Mouse (Mus musculus) CH12.LX (cell line): ENCODE data around the gene Ell. TPM values are rescaled to one million over a fixed set of nuclear protein-coding genes. Genes with fewer than 3 reads are reported as not detected.

Source experiments
- DNase-seq: peaks from one replicate; pipeline ENCODE4 v3.0.0-alpha.2; 2013; ENCODE audit errors: extremely low read depth
- H3K27ac ChIP-seq: 2 replicates; pipeline ENCODE4 v1.5.1; 2012; ENCODE audit warnings: low read depth, mild to moderate bottlenecking, control low read depth, moderate library complexity; ENCODE audit not compliant: insufficient read depth
- H3K27me3 ChIP-seq: replicated peaks from 2 replicates; pipeline ENCODE3; 2012; ENCODE audit warnings: inconsistent platforms
- H3K36me3 ChIP-seq, 2 experiments: replicated peaks in 1 of 2; 2 replicates each; pipeline versions ENCODE3 to v1.6.1; 2012; ENCODE audit warnings: inconsistent platforms in 1 of 2, low read length in 1 of 2, mild to moderate bottlenecking in 1 of 2, mixed read lengths in 1 of 2, moderate library complexity in 1 of 2; ENCODE audit not compliant: control insufficient read depth in 1 of 2, insufficient read depth in 1 of 2
- H3K4me1 ChIP-seq, 2 experiments: 2 replicates each; pipeline ENCODE4 v1.6.1; 2012; ENCODE audit warnings: inconsistent platforms in 1 of 2, moderate library complexity in 1 of 2; ENCODE audit not compliant: insufficient read depth in 2 of 2, control insufficient read depth in 1 of 2
- H3K4me2 ChIP-seq: 2 replicates; pipeline ENCODE4 v1.6.1; 2012; ENCODE audit warnings: low read depth, mild to moderate bottlenecking, control low read depth; ENCODE audit not compliant: poor library complexity, insufficient read depth, severe bottlenecking
- H3K4me3 ChIP-seq, 3 experiments: fragments of 150-350 bp in 1 of 3; sonication (generic) in 1 of 3; replicated peaks in 1 of 3; 2 replicates each; pipeline versions ENCODE3 to v1.5.1; 2011 to 2012; ENCODE audit warnings: low read depth in 2 of 3, low read length in 2 of 3, mild to moderate bottlenecking in 2 of 3, moderate library complexity in 2 of 3, control low read depth in 1 of 3, improper control_type of control experiment in 1 of 3, inconsistent platforms in 1 of 3, mixed read lengths in 1 of 3; ENCODE audit not compliant: poor library complexity in 1 of 3
- H3K79me2 ChIP-seq: replicated peaks from 2 replicates; pipeline ENCODE4 v1.6.1; 2012; ENCODE audit warnings: mild to moderate bottlenecking, moderate library complexity; ENCODE audit not compliant: control insufficient read depth, poor library complexity, insufficient read depth, severe bottlenecking; ENCODE audit errors: extremely low read depth
- H3K9ac ChIP-seq: 2 replicates; pipeline ENCODE4 v1.6.1; 2012; ENCODE audit warnings: low read depth, mild to moderate bottlenecking, control low read depth, moderate library complexity; ENCODE audit not compliant: insufficient read depth
- H3K9me3 ChIP-seq: replicated peaks from 2 replicates; pipeline ENCODE3; 2012; ENCODE audit warnings: low read length, inconsistent platforms, mixed read lengths
- BHLHE40 ChIP-seq: IDR thresholded peaks from 2 replicates; pipeline ENCODE4 v1.6.1; 2011; ENCODE audit warnings: mild to moderate bottlenecking, low read depth, low read length, improper control_type of control experiment
- CHD1 ChIP-seq: IDR thresholded peaks from 2 replicates; pipeline ENCODE4 v1.6.1; 2012; ENCODE audit warnings: low read depth, low read length, improper control_type of control experiment, inconsistent platforms
- CHD2 ChIP-seq: IDR thresholded peaks from 2 replicates; pipeline ENCODE4 v1.6.1; 2011; ENCODE audit warnings: low read length, improper control_type of control experiment
- CTCF ChIP-seq, 2 experiments: IDR thresholded peaks in 1 of 2; conservative IDR thresholded peaks in 1 of 2; 2 replicates each; pipeline ENCODE4 v1.5.1; 2011 to 2012; ENCODE audit warnings: low read depth in 2 of 2, low read length in 2 of 2, improper control_type of control experiment in 1 of 2, inconsistent platforms in 1 of 2, mild to moderate bottlenecking in 1 of 2, moderate library complexity in 1 of 2
- E2F4 ChIP-seq: IDR thresholded peaks from 2 replicates; pipeline ENCODE4 v1.6.1; 2011; ENCODE audit warnings: low read depth, low read length, improper control_type of control experiment; ENCODE audit not compliant: insufficient replicate concordance
- ELF1 ChIP-seq: IDR thresholded peaks from 2 replicates; pipeline ENCODE4 v1.6.1; 2014; ENCODE audit warnings: low read depth, mild to moderate bottlenecking, inconsistent platforms, low read length, improper control_type of control experiment
- EP300 ChIP-seq: IDR thresholded peaks from 2 replicates; pipeline ENCODE4 v1.6.1; 2011; ENCODE audit warnings: low read length, improper control_type of control experiment
- ETS1 ChIP-seq: conservative IDR thresholded peaks from 2 replicates; pipeline ENCODE4 v1.6.1; 2012; ENCODE audit warnings: low read depth, mild to moderate bottlenecking, inconsistent platforms, low read length, improper control_type of control experiment, moderate library complexity
- GABPA ChIP-seq: IDR thresholded peaks from 2 replicates; pipeline ENCODE4 v1.6.1; 2012; ENCODE audit warnings: low read depth, low read length, improper control_type of control experiment, inconsistent platforms; ENCODE audit not compliant: insufficient replicate concordance
- HCFC1 ChIP-seq: IDR thresholded peaks from 2 replicates; pipeline ENCODE4 v1.6.1; 2012; ENCODE audit warnings: low read depth, mild to moderate bottlenecking, inconsistent platforms, low read length, improper control_type of control experiment
- IRF4 ChIP-seq: IDR thresholded peaks from 2 replicates; pipeline ENCODE4 v1.6.1; 2014; ENCODE audit warnings: low read depth, mild to moderate bottlenecking, inconsistent platforms, low read length, improper control_type of control experiment
- JUND ChIP-seq: conservative IDR thresholded peaks from 2 replicates; pipeline ENCODE4 v1.6.1; 2011; ENCODE audit warnings: low read depth, low read length, improper control_type of control experiment
- KAT2A ChIP-seq: IDR thresholded peaks from 2 replicates; pipeline ENCODE4 v1.6.1; 2012; ENCODE audit warnings: low read length, improper control_type of control experiment, inconsistent platforms; ENCODE audit not compliant: insufficient replicate concordance
- MAFK ChIP-seq: IDR thresholded peaks from 2 replicates; pipeline ENCODE4 v1.6.1; 2011; ENCODE audit warnings: low read length, improper control_type of control experiment; ENCODE audit not compliant: insufficient replicate concordance
- MAX ChIP-seq: IDR thresholded peaks from 2 replicates; pipeline ENCODE4 v1.6.1; 2011; ENCODE audit warnings: low read length, improper control_type of control experiment
- MAZ ChIP-seq: IDR thresholded peaks from 2 replicates; pipeline ENCODE4 v1.6.1; 2012; ENCODE audit warnings: low read depth, mild to moderate bottlenecking, inconsistent platforms, low read length, improper control_type of control experiment, moderate library complexity
- MXI1 ChIP-seq: IDR thresholded peaks from 2 replicates; pipeline ENCODE4 v1.6.1; 2011; ENCODE audit warnings: mild to moderate bottlenecking, low read depth, low read length, improper control_type of control experiment
- MYC ChIP-seq: IDR thresholded peaks from 2 replicates; pipeline ENCODE4 v1.6.1; 2011; ENCODE audit warnings: low read depth, mild to moderate bottlenecking, improper control_type of control experiment, low read length
- NELFE ChIP-seq: IDR thresholded peaks from 2 replicates; pipeline ENCODE4 v1.6.1; 2011; ENCODE audit warnings: low read depth, low read length, improper control_type of control experiment
- NRF1 ChIP-seq: IDR thresholded peaks from 2 replicates; pipeline ENCODE4 v1.6.1; 2014; ENCODE audit warnings: low read depth, mild to moderate bottlenecking, inconsistent platforms, low read length, improper control_type of control experiment, moderate library complexity
- PAX5 ChIP-seq: IDR thresholded peaks from 2 replicates; pipeline ENCODE4 v1.6.1; 2012; ENCODE audit warnings: low read length, inconsistent platforms, mixed read lengths
- POLR2A ChIP-seq: IDR thresholded peaks from 2 replicates; pipeline ENCODE4 v1.6.1; 2011; ENCODE audit warnings: low read depth, mild to moderate bottlenecking, improper control_type of control experiment, low read length
- RAD21 ChIP-seq: IDR thresholded peaks from 2 replicates; pipeline ENCODE4 v1.6.1; 2011; ENCODE audit warnings: low read depth, mild to moderate bottlenecking, low read length, improper control_type of control experiment, moderate library complexity
- RCOR1 ChIP-seq: conservative IDR thresholded peaks from 2 replicates; pipeline ENCODE4 v1.6.1; 2012; ENCODE audit warnings: low read depth, mild to moderate bottlenecking, inconsistent platforms, low read length, improper control_type of control experiment
- SIN3A ChIP-seq: IDR thresholded peaks from 2 replicates; pipeline ENCODE4 v1.6.1; 2012; ENCODE audit warnings: low read length, improper control_type of control experiment, inconsistent platforms
- SMC3 ChIP-seq: IDR thresholded peaks from 2 replicates; pipeline ENCODE4 v1.6.1; 2011; ENCODE audit warnings: low read depth, low read length, improper control_type of control experiment
- TBP ChIP-seq: conservative IDR thresholded peaks from 2 replicates; pipeline ENCODE4 v1.6.1; 2011; ENCODE audit warnings: low read depth, low read length, improper control_type of control experiment
- TCF12 ChIP-seq: IDR thresholded peaks from 2 replicates; pipeline ENCODE4 v1.6.1; 2014; ENCODE audit warnings: low read depth, mild to moderate bottlenecking, inconsistent platforms, low read length, improper control_type of control experiment
- UBTF ChIP-seq: IDR thresholded peaks from 2 replicates; pipeline ENCODE4 v1.6.1; 2012; ENCODE audit warnings: low read depth, mild to moderate bottlenecking, inconsistent platforms, low read length, improper control_type of control experiment, moderate library complexity
- USF1 ChIP-seq: IDR thresholded peaks from 2 replicates; pipeline ENCODE4 v1.6.1; 2014; ENCODE audit warnings: low read depth, mild to moderate bottlenecking, inconsistent platforms, low read length, improper control_type of control experiment
- USF2 ChIP-seq: conservative IDR thresholded peaks from 2 replicates; pipeline ENCODE4 v1.6.1; 2011; ENCODE audit warnings: low read depth, low read length, improper control_type of control experiment
- ZC3H11A ChIP-seq: IDR thresholded peaks from 2 replicates; pipeline ENCODE4 v1.6.1; 2012; ENCODE audit warnings: low read depth, mild to moderate bottlenecking, inconsistent platforms, low read length, improper control_type of control experiment
- ZKSCAN1 ChIP-seq: IDR thresholded peaks from 2 replicates; pipeline ENCODE4 v1.6.1; 2012; ENCODE audit warnings: low read depth, inconsistent platforms, low read length, improper control_type of control experiment, borderline replicate concordance
- dilution Hi-C: fragments of 300-500 bp; cut with MboI; formaldehyde crosslinking; loops from 2 replicates; pipeline ENCODE4 v1.14.3; 2020; ENCODE audit warnings: low sequenced_read_pairs; ENCODE audit not compliant: extremely low pct_unique_long_range_greater_than_20kb, extremely low pct_ligation_motif_present
- in situ Hi-C: fragments of 300-500 bp; cut with MboI; formaldehyde crosslinking; loops from 3 replicates; pipeline ENCODE4 v1.14.3; 2019; ENCODE audit warnings: low sequenced_read_pairs, low pct_ligation_motif_present, low pct_unique_long_range_greater_than_20kb, mixed read lengths
- polyA plus RNA-seq: library from polyadenylated mRNA; unstranded; fragments of >175 nt; gene quantifications from 2 replicates; pipeline ENCODE4 v1.2.1, GENCODE M21; 2012; ENCODE audit warnings: low read depth; ENCODE audit not compliant: insufficient read length
- total RNA-seq, 2 experiments: library from RNA; depleted of rRNA; stranded (reverse); fragments of 300-350 nt in 1 of 2; fragments of >200 nt in 1 of 2; gene quantifications; 2 replicates each; pipeline ENCODE4 v1.2.3; 2012 to 2014

Ell gene
- total and polyA plus RNA-seq, 3 experiments = 6.5 to 17.9 (median 9.8) TPM

- dilution Hi-C loops = no loop called here
- Histone ChIP-seq H3K9ac (no peak overlapping the region), H3K27me3 (peaks cover 20% of the 10 kb centered on the region), H3K4me1 (peaks cover 7 to 60% of the 10 kb centered on the region in 2 experiments), H3K79me2 (no peaks in the 10 kb centered on the region), H3K27ac (no peak overlapping the region), H3K4me2 (no peak overlapping the region), H3K4me3 (no peak overlapping the region), H3K36me3 (peaks cover 3 to 28% of the 10 kb centered on the region in 2 experiments), H3K9me3 (no peaks in the 10 kb centered on the region)
- in situ Hi-C loops = loop anchor here (10.0 kb wide), 1 partner anchor 88 kb away; no protein-coding TSS in a partner anchor
- no peak for DNase-seq
- TF ChIP-seq TCF12 (no peak), NRF1 (no peak)
Measured at GRCm38 (mm10) chr8:70502540-70502939, 36.7 kb upstream of the Ell start.

DNA sequence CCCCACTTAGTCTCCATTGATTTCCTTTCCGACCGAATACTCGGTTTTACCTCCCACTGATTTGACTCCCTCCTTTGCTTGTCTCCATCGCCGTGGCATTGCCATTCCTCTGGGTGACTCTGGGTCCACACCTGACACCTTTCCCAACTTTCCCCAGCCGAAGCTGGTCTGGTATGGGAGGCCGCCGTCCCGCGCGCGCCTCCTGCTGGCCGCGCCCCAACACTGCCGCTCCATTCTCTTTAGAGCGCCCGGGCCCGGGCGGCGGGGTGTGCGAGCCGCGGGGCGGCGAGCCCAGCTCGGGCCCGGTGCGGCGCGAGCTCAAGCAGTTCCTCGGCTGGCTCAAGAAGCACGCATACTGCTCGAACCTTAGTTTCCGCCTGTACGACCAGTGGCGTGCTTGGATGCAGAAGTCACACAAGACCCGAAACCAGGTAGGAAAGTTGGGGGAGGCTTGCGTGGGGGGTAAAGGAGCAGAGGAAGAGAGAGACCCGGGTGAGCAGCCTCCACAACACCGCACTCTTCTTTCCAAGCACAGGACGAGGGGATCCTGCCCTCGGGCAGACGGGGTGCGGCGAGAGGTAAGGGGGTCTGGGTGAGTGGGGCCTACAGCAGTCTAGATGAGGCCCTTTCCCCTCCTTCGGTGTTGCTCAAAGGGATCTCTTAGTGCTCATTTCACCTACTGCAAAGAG is 36.1 kb upstream of the Ell start:
- Histone ChIP-seq H3K4me2 (no peak overlapping the region), H3K36me3 (peaks cover 9 to 34% of the 10 kb centered on the region in 2 experiments), H3K9ac (no peak overlapping the region), H3K27me3 (peaks cover 16% of the 10 kb centered on the region), H3K79me2 (0 out of 2 replicates have a peak, but pooled peaks cover 5% of the 10 kb centered on the region), H3K4me3 (no peak overlapping the region), H3K4me1 (peaks cover 12 to 66% of the 10 kb centered on the region in 2 experiments), H3K9me3 (no peaks in the 10 kb centered on the region), H3K27ac (no peak overlapping the region)
- no peak for DNase-seq
- dilution Hi-C loops (no loop called here), in situ Hi-C loops (loop anchor here (10.0 kb wide), 1 partner anchor 88 kb away; no protein-coding TSS in a partner anchor)
- TF ChIP-seq GABPA (no peak), HCFC1 (no peak), SIN3A (no peak), ETS1 (no peak), CTCF (conservative IDR thresholded peaks at IDR 0.05 in 1 of 2, IDR thresholded peaks at IDR 0.05 in 1 of 2; ENCODE audit: low read depth in 2 of 2, low read length in 2 of 2) (peak in 1 of 2 experiments; percentile 93; a peak in 3 of 4 replicates), MYC (no peak), NELFE (no peak), POLR2A (no peak), MAFK (no peak), TCF12 (no peak), MXI1 (no peak), UBTF (no peak), KAT2A (no peak), E2F4 (no peak), ZKSCAN1 (no peak), IRF4 (no peak), ZC3H11A (peak; percentile 47; the same call in 1 of the 2 replicates), USF2 (no peak), EP300 (no peak), TBP (no peak), BHLHE40 (peak; percentile 9; the same call in 1 of the 2 replicates), MAX (no peak), RCOR1 (no peak), PAX5 (no peak), MAZ (no peak), JUND (no peak), SMC3 (peak; percentile 92), USF1 (no peak), CHD2 (no peak), ELF1 (no peak), CHD1 (no peak), RAD21 (peak; percentile 71)
